Mouse (Mus musculus) lung, embryonic 14.5 days (tissue): ENCODE data around the gene Vnn1. TPM values are rescaled to one million over a fixed set of nuclear protein-coding genes. Genes with fewer than 3 reads are reported as not detected.

Source experiments
- ATAC-seq: fragments of 200-750 bp; cut with Nextera tagmentation; 2 replicates; pipeline ENCODE4 v1.8.0; 2017; ENCODE audit warnings: mild to moderate bottlenecking, moderate TSS enrichment, moderate library complexity; ENCODE audit not compliant: insufficient read depth
- DNase-seq: peaks from one replicate; pipeline ENCODE4 v3.0.0-alpha.2; 2015
- H3K27ac ChIP-seq: fragments of 300-500 bp; sonication (generic); 2 replicates; pipeline ENCODE4 v1.5.1; 2014; ENCODE audit warnings: low read depth, mild to moderate bottlenecking, moderate library complexity
- H3K27me3 ChIP-seq: fragments of 300-500 bp; sonication (generic); 2 replicates; pipeline ENCODE4 v1.6.1; 2014; ENCODE audit warnings: low read length, control low read depth; ENCODE audit not compliant: insufficient read depth
- H3K36me3 ChIP-seq: fragments of 300-500 bp; sonication (generic); 2 replicates; pipeline ENCODE4 v1.6.1; 2014; ENCODE audit warnings: control low read depth; ENCODE audit not compliant: insufficient read depth
- H3K4me1 ChIP-seq: fragments of 300-500 bp; sonication (generic); 2 replicates; pipeline ENCODE4 v1.6.1; 2014; ENCODE audit warnings: antibody characterized with exemption, control low read depth; ENCODE audit not compliant: insufficient read depth
- H3K4me2 ChIP-seq: fragments of 300-500 bp; sonication (generic); 2 replicates; pipeline ENCODE4 v1.6.1; 2014; ENCODE audit warnings: mild to moderate bottlenecking
- H3K4me3 ChIP-seq: fragments of 300-500 bp; sonication (generic); 2 replicates; pipeline ENCODE4 v1.5.1; 2014; ENCODE audit warnings: low read depth, low read length
- H3K9ac ChIP-seq: fragments of 300-500 bp; sonication (generic); 2 replicates; pipeline ENCODE4 v1.6.1; 2014
- H3K9me3 ChIP-seq: fragments of 300-500 bp; sonication (generic); 2 replicates; pipeline ENCODE4 v1.6.1; 2016; ENCODE audit warnings: low read depth, low read length, control low read depth
- CTCF ChIP-seq: IDR thresholded peaks from 2 replicates; pipeline ENCODE4 v1.5.1; 2016; ENCODE audit warnings: antibody characterized with exemption, low read depth
- WGBS: fragments of 180-500 bp; shearing (Covaris S2); extraction: QIAGEN DNeasy Blood & Tissue Kit; methylation state at CpG from one replicate; pipeline ENCODE4 v1.1.7; 2014; 5-methylcytosine and 5-hydroxymethylcytosine counted together
- polyA plus RNA-seq: library from polyadenylated mRNA; unstranded; fragments of >200 nt; fragmentation: Nextera tagmentation; extraction: Ambion mirVana; gene quantifications from 2 replicates; pipeline ENCODE4 v1.2.1, GENCODE M21; 2014

Gene Vnn1
- polyA plus RNA-seq, 1 experiment from 2014 or later: 1.7 TPM

DNA sequence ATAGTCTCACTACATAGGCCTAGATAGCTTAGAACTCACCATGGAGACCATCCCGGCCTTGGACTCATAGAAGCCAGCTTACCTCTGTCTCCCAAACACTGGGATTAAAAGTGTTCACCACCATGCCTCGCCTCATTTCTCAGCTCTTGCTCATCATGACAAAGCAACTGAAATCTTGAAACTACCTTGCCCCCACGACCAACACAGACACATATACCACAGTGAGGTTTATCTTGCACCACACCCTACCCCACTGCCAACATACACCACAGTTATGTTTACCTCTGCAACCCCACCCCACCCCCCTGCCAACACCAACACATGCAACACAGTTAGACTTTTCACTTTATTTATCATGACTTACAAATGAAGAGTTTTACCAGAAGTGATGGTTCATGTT, 8.4 kb upstream of the Vnn1 start:
- ATAC-seq (no peak), DNase-seq (no peak)
- H3K4me1 ChIP-seq: no peaks in the 10 kb centered on the region
- H3K9me3 ChIP-seq: no peaks in the 10 kb centered on the region
- H3K9ac ChIP-seq: no peak overlapping the region
- no peaks in the 10 kb centered on the region for H3K27me3 ChIP-seq
- TF ChIP-seq CTCF: no peak
- H3K4me2 ChIP-seq: no peak overlapping the region
- no peak overlapping the region for H3K4me3 ChIP-seq
- 85% methylated on average over 3 of the region's 3 CpGs for WGBS
- no peaks in the 10 kb centered on the region for H3K36me3 ChIP-seq
- H3K27ac ChIP-seq: no peak overlapping the region

DNA sequence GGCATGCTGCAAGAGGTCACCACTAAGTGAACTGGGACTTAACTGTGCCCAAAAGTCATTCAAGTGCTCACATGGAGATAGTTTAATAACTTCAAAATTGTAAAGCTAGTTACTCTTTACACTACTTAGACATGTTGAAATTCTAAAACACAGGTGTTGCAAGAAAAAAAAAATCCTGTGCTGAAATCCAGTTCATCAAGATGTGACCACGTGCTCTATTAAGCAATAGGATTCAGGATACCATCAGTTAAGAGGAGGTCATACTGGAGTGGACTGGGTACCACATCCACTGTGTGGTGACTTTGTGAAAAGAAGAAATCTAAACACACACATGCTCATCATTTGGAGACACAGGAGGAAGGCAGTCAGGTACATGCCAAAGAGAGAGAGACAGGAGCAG, 1.5 kb upstream of the Vnn1 start:
- peaks cover 3% of the 10 kb centered on the region; the same call in 1 of the 2 replicates for H3K4me1 ChIP-seq
- H3K9ac ChIP-seq: no peak overlapping the region
- no peak overlapping the region for H3K27ac ChIP-seq
- no peaks in the 10 kb centered on the region for H3K27me3 ChIP-seq
- DNase-seq: no peak
- ATAC-seq: no peak
- no peak overlapping the region for H3K4me2 ChIP-seq
- H3K9me3 ChIP-seq: no peaks in the 10 kb centered on the region
- 87% methylated on average over 1 of the region's 1 CpGs for WGBS
- no peaks in the 10 kb centered on the region for H3K36me3 ChIP-seq
- H3K4me3 ChIP-seq: no peak overlapping the region
- TF ChIP-seq CTCF: no peak

DNA sequence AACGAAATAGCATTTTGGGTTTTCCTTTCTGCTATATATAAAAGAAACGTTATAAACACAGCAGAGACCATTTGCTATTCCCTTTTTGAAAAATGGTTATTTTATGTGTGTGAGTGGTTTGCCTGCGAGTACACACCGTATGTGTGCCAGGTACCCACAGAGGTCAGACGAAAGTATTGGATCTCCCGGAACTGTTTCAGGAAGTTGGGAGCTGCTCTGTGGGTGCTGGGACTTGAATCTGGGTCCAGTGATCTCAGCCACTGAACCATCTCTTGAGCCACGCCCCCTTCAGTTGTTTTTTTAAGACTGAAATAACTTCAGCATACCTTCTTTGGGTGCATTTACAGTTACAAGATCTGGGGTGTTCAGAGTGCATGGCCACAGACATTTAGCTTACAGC, 888 bp downstream of the Vnn1 start:
- no peaks in the 10 kb centered on the region for H3K27me3 ChIP-seq
- peaks cover 3% of the 10 kb centered on the region; the same call in 1 of the 2 replicates for H3K4me1 ChIP-seq
- no peaks in the 10 kb centered on the region for H3K36me3 ChIP-seq
- no peak for TF ChIP-seq CTCF
- ATAC-seq (no peak), DNase-seq (no peak)
- no peak overlapping the region for H3K4me3 ChIP-seq
- no peak overlapping the region for H3K9ac ChIP-seq
- H3K9me3 ChIP-seq: no peaks in the 10 kb centered on the region
- H3K27ac ChIP-seq: no peak overlapping the region
- WGBS: 64% methylated on average over 7 of the region's 7 CpGs
- peak overlapping the region; percentile 68 for H3K4me2 ChIP-seq

DNA sequence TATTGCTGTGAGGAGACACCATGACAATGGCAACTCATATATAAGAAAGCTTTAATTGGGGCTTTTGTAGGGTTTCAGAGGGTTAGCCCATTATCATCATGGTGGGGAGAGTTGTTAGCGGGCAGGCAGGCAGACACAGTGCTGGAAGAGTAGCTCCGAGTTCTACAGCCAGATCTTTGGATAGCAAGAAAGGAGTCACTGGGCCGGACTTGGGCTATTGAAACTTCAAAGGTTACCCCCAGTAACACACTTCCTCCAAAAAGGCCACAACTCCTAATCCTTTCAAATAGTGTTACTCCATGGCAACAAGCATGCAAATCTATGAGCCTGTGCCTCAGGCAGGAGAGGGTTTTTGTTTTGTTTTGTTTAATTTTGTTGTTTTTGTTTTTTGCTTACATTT, 6.6 kb downstream of the Vnn1 start:
- H3K9me3 ChIP-seq: no peaks in the 10 kb centered on the region
- no peak overlapping the region for H3K4me2 ChIP-seq
- no peak for ATAC-seq
- H3K27me3 ChIP-seq: no peaks in the 10 kb centered on the region
- no peak for DNase-seq
- no peak overlapping the region for H3K4me3 ChIP-seq
- H3K36me3 ChIP-seq: no peaks in the 10 kb centered on the region
- no peak overlapping the region for H3K9ac ChIP-seq
- no peak for TF ChIP-seq CTCF
- no peak overlapping the region for H3K27ac ChIP-seq
- WGBS: 86% methylated on average over 3 of the region's 3 CpGs
- H3K4me1 ChIP-seq: no peaks in the 10 kb centered on the region

DNA sequence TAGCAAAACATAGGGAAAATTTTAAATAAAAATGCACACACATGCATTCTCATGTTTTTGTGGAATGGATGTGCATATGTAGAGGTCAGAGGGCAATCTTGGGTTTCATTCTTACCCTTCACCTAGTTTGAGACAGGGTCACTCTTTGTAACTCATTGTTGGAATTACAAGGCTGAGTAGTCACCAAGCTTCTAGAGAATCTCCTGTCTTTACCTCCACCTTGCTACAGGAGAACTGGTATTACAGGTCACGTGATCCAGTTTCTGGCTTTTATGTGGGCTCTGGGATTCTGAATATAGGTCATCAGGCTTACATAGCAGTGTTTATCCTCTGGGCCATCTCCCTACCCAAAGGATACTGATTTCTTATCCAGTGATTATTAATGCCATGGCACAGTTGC, 11.2 kb downstream of the Vnn1 start:
- H3K27me3 ChIP-seq: no peaks in the 10 kb centered on the region
- no peaks in the 10 kb centered on the region for H3K4me1 ChIP-seq
- H3K9ac ChIP-seq: no peak overlapping the region
- H3K36me3 ChIP-seq: no peaks in the 10 kb centered on the region
- no peak overlapping the region for H3K4me2 ChIP-seq
- 92% methylated on average over 1 of the region's 1 CpGs for WGBS
- H3K9me3 ChIP-seq: no peaks in the 10 kb centered on the region
- DNase-seq: no peak
- no peak for ATAC-seq
- TF ChIP-seq CTCF: no peak
- no peak overlapping the region for H3K27ac ChIP-seq
- no peak overlapping the region for H3K4me3 ChIP-seq

DNA sequence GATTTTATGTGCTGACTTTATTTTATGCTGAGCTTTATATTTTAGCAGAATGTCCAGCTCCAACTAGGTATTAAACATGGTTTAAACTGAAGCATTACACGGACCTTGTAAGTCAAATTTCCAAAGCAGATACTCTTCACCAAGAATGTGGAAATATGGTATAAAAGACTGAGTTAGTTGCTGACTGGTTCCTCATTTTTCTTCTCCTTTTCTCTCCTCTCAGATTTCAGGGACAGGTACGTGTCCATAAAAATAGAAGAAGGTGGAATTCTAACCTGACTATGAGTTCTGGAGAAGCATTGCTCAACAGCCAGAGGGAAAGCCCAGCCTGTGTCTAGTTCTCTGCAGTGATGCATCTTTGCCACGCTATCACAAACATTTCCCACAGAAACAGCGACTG, 25.6 kb downstream of the Vnn1 start, which contains the start of gene Taar1:
TSS of gene Taar1 (plus strand) at position 301 of the 400 bp plus-strand sequence.
- 84% methylated on average over 4 of the region's 4 CpGs for WGBS
- no peak within 1 kb of the TSS for H3K27ac ChIP-seq
- H3K36me3 ChIP-seq: no peaks in the 10 kb centered on the region
- DNase-seq: no peak
- TF ChIP-seq CTCF: no peak
- no peaks in the 10 kb centered on the region for H3K27me3 ChIP-seq
- H3K9me3 ChIP-seq: no peaks in the 10 kb centered on the region
- no peaks in the 10 kb centered on the region for H3K4me1 ChIP-seq
- no peak within 1 kb of the TSS for H3K9ac ChIP-seq
- H3K4me3 ChIP-seq: no peak within 1 kb of the TSS
- ATAC-seq: no peak
- H3K4me2 ChIP-seq: no peak within 1 kb of the TSS

DNA sequence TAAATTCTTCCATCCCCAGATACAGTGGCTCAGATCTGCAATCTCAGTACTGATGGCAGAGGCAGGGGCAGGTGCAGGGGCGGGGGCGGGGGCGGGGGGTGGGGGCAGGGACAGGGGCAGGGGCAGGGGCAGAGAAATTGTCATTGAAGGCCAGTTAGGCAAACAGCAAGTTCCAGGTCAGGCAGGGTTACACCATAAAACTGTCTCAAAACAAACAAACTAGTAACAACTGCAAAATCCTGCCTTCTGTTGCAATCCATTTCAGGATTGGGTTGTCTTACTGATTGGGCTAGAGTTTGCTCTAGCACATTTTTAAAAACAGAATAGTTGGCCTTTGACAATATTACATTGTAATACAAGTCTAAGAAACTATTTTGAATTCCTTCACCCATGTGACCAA, 28.0 kb downstream of the Vnn1 start:
- TF ChIP-seq CTCF: no peak
- H3K27me3 ChIP-seq: no peaks in the 10 kb centered on the region
- WGBS: 69% methylated on average over 3 of the region's 3 CpGs
- DNase-seq: no peak
- no peak overlapping the region for H3K4me2 ChIP-seq
- H3K4me1 ChIP-seq: no peaks in the 10 kb centered on the region
- H3K9ac ChIP-seq: no peak overlapping the region
- no peak for ATAC-seq
- H3K9me3 ChIP-seq: no peaks in the 10 kb centered on the region
- no peak overlapping the region for H3K4me3 ChIP-seq
- H3K27ac ChIP-seq: no peak overlapping the region
- H3K36me3 ChIP-seq: no peaks in the 10 kb centered on the region

DNA sequence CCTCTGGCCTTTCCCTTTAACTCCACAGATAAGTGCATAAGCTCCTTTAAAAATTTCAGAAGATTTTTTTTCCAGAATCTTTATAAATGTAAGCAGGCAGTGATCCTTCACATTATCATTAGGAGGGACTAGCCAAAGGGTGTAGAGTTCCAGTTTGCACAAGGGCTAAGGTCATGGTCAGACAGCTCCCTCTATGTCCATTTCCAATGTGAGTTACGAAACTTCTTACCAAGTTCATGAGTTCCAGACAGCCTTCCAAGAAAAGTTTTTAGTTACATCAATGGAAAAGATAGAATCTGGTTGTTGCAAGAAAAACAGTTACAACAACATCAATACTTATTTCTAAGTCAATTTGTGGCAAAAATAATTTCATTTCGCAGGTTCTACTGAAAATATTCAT, 29.5 kb downstream of the Vnn1 start:
- no peaks in the 10 kb centered on the region for H3K27me3 ChIP-seq
- DNase-seq (no peak), ATAC-seq (no peak)
- WGBS: 78% methylated on average over 2 of the region's 2 CpGs
- TF ChIP-seq CTCF: no peak
- no peak overlapping the region for H3K9ac ChIP-seq
- H3K4me1 ChIP-seq: no peaks in the 10 kb centered on the region
- H3K4me2 ChIP-seq: no peak overlapping the region
- H3K9me3 ChIP-seq: no peaks in the 10 kb centered on the region
- H3K36me3 ChIP-seq: no peaks in the 10 kb centered on the region
- H3K27ac ChIP-seq: no peak overlapping the region
- H3K4me3 ChIP-seq: no peak overlapping the region
